Mouse (Mus musculus) embryonic facial prominence, embryonic 15.5 days (tissue): ENCODE measurements around the gene Slc2a2. TPM values are rescaled to one million over a fixed set of nuclear protein-coding genes. Genes with fewer than 3 reads are reported as not detected.

Source experiments
- ATAC-seq: fragments of 200-750 bp; cut with Nextera tagmentation; 2 replicates; pipeline ENCODE4 v1.8.0; 2017; ENCODE audit warnings: low read depth, moderate TSS enrichment; ENCODE audit not compliant: insufficient number of reproducible peaks, low FRiP score, low TSS enrichment
- H3K27ac ChIP-seq: fragments of 300-500 bp; sonication (generic); replicated peaks from 2 replicates; pipeline ENCODE4 v1.5.1; 2015; ENCODE audit warnings: mild to moderate bottlenecking, inconsistent platforms
- H3K27me3 ChIP-seq: fragments of 300-500 bp; sonication (generic); 2 replicates; pipeline ENCODE4 v1.6.1; 2015; ENCODE audit warnings: inconsistent platforms
- H3K36me3 ChIP-seq: fragments of 300-500 bp; sonication (generic); 2 replicates; pipeline ENCODE4 v1.6.1; 2015; ENCODE audit warnings: mild to moderate bottlenecking, inconsistent platforms
- H3K4me1 ChIP-seq: fragments of 300-500 bp; sonication (generic); 2 replicates; pipeline ENCODE4 v1.6.1; 2015; ENCODE audit warnings: inconsistent platforms
- H3K4me2 ChIP-seq: fragments of 300-500 bp; sonication (generic); replicated peaks from 2 replicates; pipeline ENCODE4 v1.6.1; 2015; ENCODE audit warnings: mild to moderate bottlenecking, inconsistent platforms
- H3K4me3 ChIP-seq: fragments of 300-500 bp; sonication (generic); replicated peaks from 2 replicates; pipeline ENCODE4 v1.5.1; 2015; ENCODE audit warnings: mild to moderate bottlenecking, inconsistent platforms
- H3K9ac ChIP-seq: fragments of 300-500 bp; sonication (generic); 2 replicates; pipeline ENCODE4 v1.6.1; 2015; ENCODE audit warnings: inconsistent platforms
- H3K9me3 ChIP-seq: fragments of 300-500 bp; sonication (generic); replicated peaks from 2 replicates; pipeline ENCODE4 v1.6.1; 2016; ENCODE audit warnings: inconsistent platforms
- WGBS: fragments of 180-500 bp; shearing (Covaris S2); methylation state at CpG from one replicate; pipeline ENCODE4 v1.1.7; 2015; 5-methylcytosine and 5-hydroxymethylcytosine counted together
- polyA plus RNA-seq: library from polyadenylated mRNA; unstranded; fragments of >200 nt; fragmentation: Nextera tagmentation; extraction: Ambion mirVana; gene quantifications from 2 replicates; pipeline ENCODE4 v1.2.1, GENCODE M21; 2015

Gene Slc2a2
- 0.07 and 0.13 TPM in 2 replicates for polyA plus RNA-seq

- no peak within 1 kb of the TSS for H3K4me3 ChIP-seq
- H3K9me3 ChIP-seq: no peaks in the 10 kb centered on the region
- WGBS: 78% methylated on average over 2 of the region's 2 CpGs
- ATAC-seq: no peak
- H3K4me1 ChIP-seq: no peaks in the 10 kb centered on the region
- H3K27me3 ChIP-seq: no peaks in the 10 kb centered on the region
- H3K36me3 ChIP-seq: no peaks in the 10 kb centered on the region
- no peak within 1 kb of the TSS for H3K27ac ChIP-seq
- H3K4me2 ChIP-seq: no peak within 1 kb of the TSS
- no peak within 1 kb of the TSS for H3K9ac ChIP-seq
These were observed at the start of gene Slc2a2 for GRCm38 (mm10) chr3:28697797-28698196. TSS of gene Slc2a2 (plus strand) at chr3:28697903.

GRCm38 (mm10) chr3:28652574-28652973, 45.1 kb upstream of the Slc2a2 start:
- H3K27me3 ChIP-seq: no peaks in the 10 kb centered on the region
- H3K36me3 ChIP-seq: 0 out of 2 replicates have a peak, but pooled peaks cover 2% of the 10 kb centered on the region
- H3K9me3 ChIP-seq: no peaks in the 10 kb centered on the region
- ATAC-seq: no peak
- WGBS: 69% methylated on average over 3 of the region's 3 CpGs
- no peak overlapping the region for H3K9ac ChIP-seq
- no peak overlapping the region for H3K27ac ChIP-seq
- no peak overlapping the region for H3K4me3 ChIP-seq
- no peaks in the 10 kb centered on the region for H3K4me1 ChIP-seq
- H3K4me2 ChIP-seq: no peak overlapping the region

DNA sequence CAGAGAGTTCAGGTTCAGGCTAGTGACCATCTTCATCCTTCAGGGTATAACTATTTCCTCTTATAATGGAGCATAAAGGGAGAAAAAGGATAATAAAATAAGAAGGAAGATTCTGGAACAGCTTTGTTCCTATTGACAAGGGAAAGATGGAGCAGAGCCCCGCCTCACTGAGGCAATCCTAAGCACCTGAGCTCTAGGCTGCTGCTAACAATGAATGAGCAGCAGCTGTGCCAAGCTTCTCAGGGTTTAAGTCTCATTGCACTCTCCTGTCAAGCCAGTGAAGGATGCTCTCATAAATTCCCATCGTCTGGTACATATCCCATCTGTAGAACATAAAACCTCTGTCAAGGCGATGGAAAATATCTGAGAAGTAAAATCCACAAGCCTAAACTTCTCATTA, 44.7 kb upstream of the Slc2a2 start:
- Histone ChIP-seq H3K27ac (no peak overlapping the region), H3K36me3 (0 out of 2 replicates have a peak, but pooled peaks cover 2% of the 10 kb centered on the region), H3K4me1 (no peaks in the 10 kb centered on the region), H3K4me2 (no peak overlapping the region), H3K9ac (no peak overlapping the region), H3K4me3 (no peak overlapping the region), H3K9me3 (no peaks in the 10 kb centered on the region), H3K27me3 (no peaks in the 10 kb centered on the region)
- WGBS: 80% methylated on average over 3 of the region's 3 CpGs
- no peak for ATAC-seq

DNA sequence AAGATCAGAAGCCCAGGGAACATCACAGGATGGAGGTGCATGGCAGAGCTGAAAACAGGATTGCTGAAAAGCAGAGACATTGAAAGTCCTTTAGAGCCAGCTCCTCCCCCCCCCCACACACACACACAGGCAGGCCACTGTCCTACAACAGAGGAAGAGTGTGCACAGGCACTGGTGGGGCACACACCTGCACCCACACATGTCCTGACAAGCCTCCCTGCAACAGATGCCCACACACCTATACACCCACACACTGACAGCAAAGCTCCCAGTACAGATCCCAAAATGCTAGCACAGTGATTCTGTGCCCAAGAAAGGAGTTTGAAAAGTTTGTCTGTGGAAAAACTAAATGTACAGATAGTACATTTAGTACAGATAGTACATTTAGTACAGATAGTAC, 43.0 kb upstream of the Slc2a2 start:
- no peak for ATAC-seq
- no peak overlapping the region for H3K27ac ChIP-seq
- H3K27me3 ChIP-seq: no peaks in the 10 kb centered on the region
- no peaks in the 10 kb centered on the region for H3K4me1 ChIP-seq
- H3K36me3 ChIP-seq: 0 out of 2 replicates have a peak, but pooled peaks cover 2% of the 10 kb centered on the region
- H3K4me3 ChIP-seq: no peak overlapping the region
- no peak overlapping the region for H3K4me2 ChIP-seq
- no peak overlapping the region for H3K9ac ChIP-seq
- no peaks in the 10 kb centered on the region for H3K9me3 ChIP-seq

- no peak overlapping the region for H3K27ac ChIP-seq
- H3K4me2 ChIP-seq: no peak overlapping the region
- no peak overlapping the region for H3K9ac ChIP-seq
- H3K4me1 ChIP-seq: no peaks in the 10 kb centered on the region
- WGBS: 37% methylated on average over 1 of the region's 1 CpGs
- no peaks in the 10 kb centered on the region for H3K36me3 ChIP-seq
- H3K9me3 ChIP-seq: no peaks in the 10 kb centered on the region
- H3K4me3 ChIP-seq: no peak overlapping the region
- no peaks in the 10 kb centered on the region for H3K27me3 ChIP-seq
- no peak for ATAC-seq
These were observed 39.4 kb upstream of the Slc2a2 start for GRCm38 (mm10) chr3:28658349-28658748.

- ATAC-seq: no peak
- WGBS: 66% methylated on average over 7 of the region's 7 CpGs
- Histone ChIP-seq H3K9ac (no peak overlapping the region), H3K4me2 (no peak overlapping the region), H3K27me3 (no peaks in the 10 kb centered on the region), H3K4me1 (no peaks in the 10 kb centered on the region), H3K27ac (no peak overlapping the region), H3K36me3 (no peaks in the 10 kb centered on the region), H3K4me3 (no peak overlapping the region), H3K9me3 (no peaks in the 10 kb centered on the region)
These were observed 16.9 kb upstream of the Slc2a2 start for GRCm38 (mm10) chr3:28680851-28681250.

GRCm38 (mm10) chr3:28681866-28682265, 15.8 kb upstream of the Slc2a2 start:
- WGBS: 30% methylated on average over 6 of the region's 6 CpGs

GRCm38 (mm10) chr3:28682411-28682810, 15.3 kb upstream of the Slc2a2 start:
- no peaks in the 10 kb centered on the region for H3K27me3 ChIP-seq
- H3K4me1 ChIP-seq: no peaks in the 10 kb centered on the region
- ATAC-seq: no peak
- H3K4me3 ChIP-seq: no peak overlapping the region
- 70% methylated on average over 3 of the region's 3 CpGs for WGBS
- no peaks in the 10 kb centered on the region for H3K9me3 ChIP-seq
- H3K4me2 ChIP-seq: no peak overlapping the region
- H3K9ac ChIP-seq: no peak overlapping the region
- H3K27ac ChIP-seq: no peak overlapping the region
- H3K36me3 ChIP-seq: no peaks in the 10 kb centered on the region

More at GRCm38 (mm10) chr3:28681866-28682265, 15.8 kb upstream of the Slc2a2 start:
- Histone ChIP-seq H3K4me3 (no peak overlapping the region), H3K36me3 (no peaks in the 10 kb centered on the region), H3K9me3 (no peaks in the 10 kb centered on the region), H3K9ac (no peak overlapping the region), H3K27me3 (no peaks in the 10 kb centered on the region), H3K27ac (no peak overlapping the region), H3K4me2 (no peak overlapping the region), H3K4me1 (no peaks in the 10 kb centered on the region)
- no peak for ATAC-seq

DNA sequence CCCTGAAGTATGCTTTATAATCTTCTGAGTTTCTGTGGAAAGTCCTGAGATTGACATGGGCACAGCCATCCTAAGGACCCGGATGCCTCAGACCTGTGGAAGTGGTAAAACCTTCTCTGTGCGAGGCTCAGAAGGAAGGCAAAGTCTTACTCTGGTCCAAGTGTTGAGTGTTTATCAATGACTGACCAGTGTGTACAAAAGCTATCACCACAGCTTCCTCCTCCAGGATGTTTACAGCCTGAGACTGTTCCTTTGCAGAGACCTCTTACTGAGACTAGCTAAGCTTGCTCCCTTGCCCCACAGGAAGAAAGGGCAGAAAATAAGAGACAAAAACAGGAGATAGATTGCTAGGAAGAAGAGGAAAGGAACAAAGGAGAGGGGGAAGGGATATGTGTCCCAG, 12.2 kb upstream of the Slc2a2 start:
- 89% methylated on average over 2 of the region's 2 CpGs for WGBS
- no peak overlapping the region for H3K4me3 ChIP-seq
- ATAC-seq: no peak
- no peak overlapping the region for H3K9ac ChIP-seq
- no peaks in the 10 kb centered on the region for H3K9me3 ChIP-seq
- no peaks in the 10 kb centered on the region for H3K36me3 ChIP-seq
- no peak overlapping the region for H3K27ac ChIP-seq
- H3K27me3 ChIP-seq: no peaks in the 10 kb centered on the region
- H3K4me1 ChIP-seq: no peaks in the 10 kb centered on the region
- no peak overlapping the region for H3K4me2 ChIP-seq

- H3K27ac ChIP-seq: no peak overlapping the region
- no peak overlapping the region for H3K9ac ChIP-seq
- H3K4me1 ChIP-seq: no peaks in the 10 kb centered on the region
- 89% methylated on average over 5 of the region's 5 CpGs for WGBS
- H3K36me3 ChIP-seq: no peaks in the 10 kb centered on the region
- no peak for ATAC-seq
- H3K27me3 ChIP-seq: no peaks in the 10 kb centered on the region
- no peak overlapping the region for H3K4me3 ChIP-seq
- H3K4me2 ChIP-seq: no peak overlapping the region
- H3K9me3 ChIP-seq: no peaks in the 10 kb centered on the region
These were observed 2.9 kb upstream of the Slc2a2 start for GRCm38 (mm10) chr3:28694811-28695210.

DNA sequence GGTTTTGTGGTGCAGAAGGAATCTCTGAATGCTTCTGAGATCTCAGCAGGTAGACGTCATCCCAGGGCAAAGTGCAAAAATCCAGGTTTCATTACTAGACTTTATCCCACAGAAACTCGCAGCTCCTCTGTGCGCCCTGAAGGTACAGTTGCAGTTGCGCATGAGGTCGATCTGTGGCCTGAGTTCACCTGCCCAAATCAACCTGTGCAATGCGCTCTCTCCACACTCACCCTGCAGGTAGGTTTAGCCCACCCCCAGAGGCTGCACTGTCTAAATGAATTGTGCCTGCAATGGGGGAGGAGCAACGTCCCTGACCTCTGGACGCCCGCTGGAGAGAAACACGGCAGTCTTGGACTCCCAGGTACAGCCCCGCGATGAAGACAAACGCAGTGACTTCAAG, 2.1 kb upstream of the Slc2a2 start:
- ATAC-seq: no peak
- Histone ChIP-seq H3K9me3 (no peaks in the 10 kb centered on the region), H3K36me3 (no peaks in the 10 kb centered on the region), H3K4me2 (no peak overlapping the region), H3K27ac (no peak overlapping the region), H3K27me3 (no peaks in the 10 kb centered on the region), H3K4me3 (no peak overlapping the region), H3K9ac (no peak overlapping the region), H3K4me1 (no peaks in the 10 kb centered on the region)
- whole genome bisulfite sequencing: 67% methylated on average over 13 of the region's 13 CpGs

- no peak overlapping the region for H3K4me3 ChIP-seq
- no peaks in the 10 kb centered on the region for H3K9me3 ChIP-seq
- ATAC-seq: no peak
- WGBS: 71% methylated on average over 10 of the region's 10 CpGs
- no peaks in the 10 kb centered on the region for H3K4me1 ChIP-seq
- H3K9ac ChIP-seq: no peak overlapping the region
- H3K36me3 ChIP-seq: no peaks in the 10 kb centered on the region
- no peak overlapping the region for H3K4me2 ChIP-seq
- H3K27me3 ChIP-seq: no peaks in the 10 kb centered on the region
- no peak overlapping the region for H3K27ac ChIP-seq
These were observed 1.5 kb upstream of the Slc2a2 start for GRCm38 (mm10) chr3:28696162-28696561.
